Mouse (Mus musculus) thymus, postnatal 4 days (tissue): ENCODE measurements at regions not wholly inside any gene's neighbourhood (a gene's known extent, or its start where the extent isn't known, plus 50 kb on each side); places are given as distances from the start of the nearest gene placed in this dataset.

Experiments
- DNase-seq: peaks from one replicate; pipeline ENCODE4 v3.0.0; 2021

GRCm38 (mm10) chr2:115460028-115460881, 121.3 kb upstream of the BC052040 start:
- no peak for DNase-seq

GRCm38 (mm10) chr2:115460882-115461151, 120.7 kb upstream of the BC052040 start:
- DNase-seq: no peak

- no peak for DNase-seq
These were observed 115.3 kb upstream of the BC052040 start for GRCm38 (mm10) chr2:115466170-115466569.

GRCm38 (mm10) chr2:115467107-115467745, 114.3 kb upstream of the BC052040 start:
- DNase-seq: no peak

GRCm38 (mm10) chr2:115467936-115468335, 113.6 kb upstream of the BC052040 start:
- DNase-seq: no peak

- no peak for DNase-seq
These were observed 113.0 kb upstream of the BC052040 start for GRCm38 (mm10) chr2:115468471-115468909.

GRCm38 (mm10) chr2:115469165-115469821, 112.2 kb upstream of the BC052040 start:
- DNase-seq: no peak

GRCm38 (mm10) chr2:115472393-115472792, 109.1 kb upstream of the BC052040 start:
- no peak for DNase-seq

- no peak for DNase-seq
These were observed 97.9 kb upstream of the BC052040 start for GRCm38 (mm10) chr2:115483418-115484288.

- DNase-seq: no peak
These were observed 93.1 kb upstream of the BC052040 start for GRCm38 (mm10) chr2:115488465-115488864.

GRCm38 (mm10) chr2:115493020-115493419, 88.5 kb upstream of the BC052040 start:
- no peak for DNase-seq

GRCm38 (mm10) chr2:115499904-115500303, 81.6 kb upstream of the BC052040 start:
- DNase-seq: no peak

GRCm38 (mm10) chr2:115509527-115509926, 72.0 kb upstream of the BC052040 start:
- no peak for DNase-seq

- no peak for DNase-seq
These were observed 70.4 kb upstream of the BC052040 start for GRCm38 (mm10) chr2:115511146-115511545.

GRCm38 (mm10) chr2:115511612-115512525, 69.6 kb upstream of the BC052040 start:
- no peak for DNase-seq

GRCm38 (mm10) chr2:115512891-115513290, 68.6 kb upstream of the BC052040 start:
- no peak for DNase-seq

GRCm38 (mm10) chr2:115513774-115514231, 67.7 kb upstream of the BC052040 start:
- no peak for DNase-seq

GRCm38 (mm10) chr2:115514831-115515428, 66.6 kb upstream of the BC052040 start:
- DNase-seq: no peak

- no peak for DNase-seq
These were observed 66.0 kb upstream of the BC052040 start for GRCm38 (mm10) chr2:115515470-115515869.

GRCm38 (mm10) chr2:115516824-115517223, 64.7 kb upstream of the BC052040 start:
- no peak for DNase-seq

GRCm38 (mm10) chr2:115519974-115520373, 61.5 kb upstream of the BC052040 start:
- DNase-seq: no peak
